Mouse (Mus musculus) spleen, adult 2 months (tissue): ENCODE data around the gene Setd4. TPM values are rescaled to one million over a fixed set of nuclear protein-coding genes. Genes with fewer than 3 reads are reported as not detected.
"Not testable (repeated sequence)": the region's sequence is repeated elsewhere in the genome, so short reads cannot be mapped to it uniquely, and the experiment has no call there.

Experiments
- DNase-seq, 2 experiments: peaks; one replicate each; pipeline versions ENCODE4 v3.0.0 to v3.0.0-alpha.2; 2012 to 2021; ENCODE audit warnings: low spot score in 2 of 2, low read depth in 1 of 2
- H3K27ac ChIP-seq: fragments of 200-500 bp; 2 replicates; pipeline ENCODE4 v1.5.1; 2012; ENCODE audit warnings: low read length, inconsistent platforms; ENCODE audit not compliant: insufficient read depth
- H3K27me3 ChIP-seq: fragments of 200-500 bp; 2 replicates; pipeline ENCODE4 v1.6.1; 2012; ENCODE audit warnings: mild to moderate bottlenecking, moderate library complexity, low read length, inconsistent platforms; ENCODE audit not compliant: control insufficient read depth, insufficient read depth
- H3K36me3 ChIP-seq: fragments of 200-500 bp; 2 replicates; pipeline ENCODE4 v1.6.1; 2012; ENCODE audit warnings: mild to moderate bottlenecking, low read length, inconsistent platforms; ENCODE audit not compliant: control insufficient read depth, insufficient read depth
- H3K4me1 ChIP-seq: fragments of 200-500 bp; 2 replicates; pipeline ENCODE4 v1.6.1; 2011; ENCODE audit warnings: inconsistent platforms; ENCODE audit not compliant: control insufficient read depth, insufficient read depth, insufficient read length
- H3K4me3 ChIP-seq: fragments of 200-500 bp; 2 replicates; pipeline ENCODE4 v1.5.1; 2011; ENCODE audit warnings: mild to moderate bottlenecking, inconsistent platforms; ENCODE audit not compliant: insufficient read depth, insufficient read length; ENCODE audit errors: extremely low read depth
- CTCF ChIP-seq: fragments of 200-500 bp; IDR thresholded peaks from 2 replicates; pipeline ENCODE4 v1.5.1; 2011; ENCODE audit warnings: mild to moderate bottlenecking, inconsistent platforms; ENCODE audit not compliant: insufficient read depth, insufficient read length, insufficient replicate concordance; ENCODE audit errors: extremely low read depth
- POLR2A ChIP-seq: fragments of 200-500 bp; IDR thresholded peaks from 2 replicates; pipeline ENCODE4 v1.6.1; 2011; ENCODE audit warnings: low read depth, low read length, inconsistent platforms
- WGBS: fragments of 180-500 bp; shearing (Covaris S2); methylation state at CpG from one replicate; pipeline ENCODE4 v1.1.7; 2018; 5-methylcytosine and 5-hydroxymethylcytosine counted together
- polyA plus RNA-seq: library from polyadenylated mRNA; depleted of rRNA; stranded (reverse); fragments of >200 nt; gene quantifications from 2 replicates; pipeline ENCODE4 v1.2.3, GENCODE M21; 2012; rRNA removed

Gene Setd4
- polyA plus RNA-seq = 10.2 and 10.6 TPM in 2 replicates

- H3K4me1 ChIP-seq = peaks cover 4% of the 10 kb centered on the region; the same call in 1 of the 2 replicates
- WGBS = 1% methylated on average over 55 of the region's 55 CpGs
- no peaks in the 10 kb centered on the region for H3K36me3 ChIP-seq
- TF ChIP-seq CTCF = no peak
- peak; percentile 49 for TF ChIP-seq POLR2A
- H3K27me3 ChIP-seq = no peaks in the 10 kb centered on the region
- H3K4me3 ChIP-seq = peak within 1 kb of the TSS; percentile 71
- DNase-seq = peak; percentile 68 to 85
- H3K27ac ChIP-seq = peak within 1 kb of the TSS; percentile 90
Measured at GRCm38 (mm10) chr16:93603439-93604212, at the start of gene Setd4. Setd4 (minus strand) TSS chr16:93604063.

DNA sequence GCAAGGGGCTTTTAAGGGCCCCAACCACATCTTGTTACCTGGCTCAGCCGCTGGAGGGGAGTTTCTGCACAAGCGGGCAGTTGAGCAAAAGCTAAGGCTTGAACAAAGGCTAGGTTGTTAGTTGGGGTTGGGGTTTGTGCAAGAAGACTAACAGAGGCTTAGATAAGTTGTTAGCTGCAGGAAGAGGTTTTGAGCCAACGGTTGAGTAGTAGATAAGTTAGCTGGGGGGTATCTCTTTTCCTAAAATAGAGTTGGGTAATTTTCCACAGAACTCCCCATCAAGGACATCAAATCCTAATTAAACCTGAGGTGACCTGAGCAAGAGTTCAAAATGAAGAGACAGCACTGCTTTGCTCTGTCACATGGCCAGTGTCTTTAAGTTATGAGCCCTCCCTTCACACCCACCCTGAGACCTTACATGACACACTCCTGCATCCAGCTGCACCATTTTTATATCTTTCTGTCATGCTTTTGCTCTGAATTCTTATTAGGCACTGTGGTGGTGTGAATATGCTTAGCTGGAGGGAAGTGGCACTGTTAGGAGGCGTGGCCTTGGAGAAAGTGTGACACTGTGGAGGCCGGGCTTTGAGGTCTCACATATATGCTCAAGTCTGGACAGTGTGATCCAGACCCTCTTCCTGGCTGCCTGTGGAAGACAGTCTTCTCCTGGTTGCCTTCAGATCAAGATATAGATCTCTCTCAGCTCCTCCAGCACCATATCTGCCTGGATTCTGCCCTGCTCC lies 44.7 kb upstream of the Setd4 start:
- Histone ChIP-seq H3K27me3 (no peaks in the 10 kb centered on the region), H3K27ac (no peak overlapping the region), H3K4me3 (no peak overlapping the region), H3K4me1 (no peaks in the 10 kb centered on the region), H3K36me3 (no peaks in the 10 kb centered on the region)
- no peak for DNase-seq
- TF ChIP-seq POLR2A = no peak
- TF ChIP-seq CTCF = no peak
- 73% methylated on average over 5 of the region's 5 CpGs for WGBS

DNA sequence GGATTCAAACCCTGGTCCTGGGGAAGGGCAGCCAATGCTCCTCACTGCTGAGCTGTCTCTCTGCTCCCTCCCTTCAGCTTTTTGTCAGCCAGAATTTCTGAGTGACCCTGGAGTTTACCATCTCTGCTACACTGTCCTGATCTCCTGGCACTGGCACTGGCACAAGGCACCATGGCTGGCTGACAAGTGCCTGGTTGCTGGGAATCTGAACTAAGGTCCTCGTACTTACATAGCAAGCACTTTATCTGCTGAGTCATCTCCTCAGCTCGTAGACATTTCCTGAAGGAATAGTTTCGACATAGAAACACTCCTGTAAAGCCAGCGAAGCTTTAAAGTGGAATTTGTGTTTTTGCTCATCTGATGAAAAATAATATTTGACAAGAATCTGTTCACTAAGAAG lies 40.1 kb upstream of the Setd4 start:
- Histone ChIP-seq H3K27ac (no peak overlapping the region), H3K27me3 (no peaks in the 10 kb centered on the region), H3K4me3 (no peak overlapping the region), H3K36me3 (no peaks in the 10 kb centered on the region), H3K4me1 (no peaks in the 10 kb centered on the region)
- DNase-seq = no peak
- 18% methylated on average over 4 of the region's 4 CpGs for WGBS
- TF ChIP-seq CTCF (no peak), POLR2A (no peak)

GRCm38 (mm10) chr16:93627761-93628400 lies 24.0 kb upstream of the Setd4 start, which contains the start of gene Gm5678:
Gm5678 (plus strand) TSS chr16:93628097.
- 81% methylated on average over 23 of the region's 23 CpGs for WGBS
- no peak for DNase-seq
- Histone ChIP-seq H3K4me3 (no peak within 1 kb of the TSS), H3K36me3 (no peaks in the 10 kb centered on the region), H3K27ac (no peak within 1 kb of the TSS), H3K4me1 (no peaks in the 10 kb centered on the region), H3K27me3 (no peaks in the 10 kb centered on the region)
- TF ChIP-seq CTCF = no peak
- TF ChIP-seq POLR2A = no peak

- H3K27me3 ChIP-seq = no peaks in the 10 kb centered on the region
- H3K27ac ChIP-seq = no peak overlapping the region
- H3K4me3 ChIP-seq = no peak overlapping the region
- H3K4me1 ChIP-seq = no peaks in the 10 kb centered on the region
- 16% methylated on average over 1 of the region's 1 CpGs for WGBS
- DNase-seq = no peak
- TF ChIP-seq CTCF (0 out of 2 replicates have a peak, but pooled peaks have one; percentile 1), POLR2A (no peak)
- H3K36me3 ChIP-seq = no peaks in the 10 kb centered on the region
Measured at GRCm38 (mm10) chr16:93626745-93627144, 22.9 kb upstream of the Setd4 start.

- H3K27ac ChIP-seq = no peak overlapping the region
- H3K4me1 ChIP-seq = no peaks in the 10 kb centered on the region
- no peak for TF ChIP-seq CTCF
- no peak for TF ChIP-seq POLR2A
- no peaks in the 10 kb centered on the region for H3K27me3 ChIP-seq
- no peak for DNase-seq
- 88% methylated on average over 4 of the region's 4 CpGs for WGBS
- no peak overlapping the region for H3K4me3 ChIP-seq
- no peaks in the 10 kb centered on the region for H3K36me3 ChIP-seq
Measured at GRCm38 (mm10) chr16:93624671-93625070, 20.8 kb upstream of the Setd4 start.

GRCm38 (mm10) chr16:93623759-93624158 lies 19.9 kb upstream of the Setd4 start:
- WGBS = 85% methylated on average over 4 of the region's 4 CpGs
- not testable (repeated sequence) for H3K27me3 ChIP-seq, DNase-seq, H3K4me3 ChIP-seq, H3K27ac ChIP-seq, H3K4me1 ChIP-seq, H3K36me3 ChIP-seq
